Comparison of ENCODE assay signal across 22 mouse cellular contexts in genomic region chr12:99833476-99833875, GRCm38 (mm10). TPM values are rescaled to one million over a fixed set of nuclear protein-coding genes. Genes with fewer than 3 reads are reported as not detected.
DNase-seq lines count a peak whose midpoint lies in the region; ATAC-seq and TF ChIP-seq lines count a peak whose summit lies in the region.
"Had no signal": no experiment of that assay in that cellular context is flagged by ENCODE, and none has a peak within 500 bp of the region (broad histone marks: within the 10 kb centered on the region; RNA-seq: fewer than 3 reads in every experiment).

No protein-coding gene starts in this region.

- intact Hi-C loops in heart, postnatal 14 days (cut with DNase I) = loop anchor here (10.0 kb wide), 2 partner anchors 199 to 439 kb away; no protein-coding TSS in a partner anchor

- peak; percentile 34 for TF ChIP-seq CTCF in lung, postnatal 0 days (IDR thresholded peaks at IDR 0.05)

- no peak for ATAC-seq in lung, postnatal 0 days
- ATAC-seq in cerebellum, adult (ENCODE audit: insufficient number of reproducible peaks, low FRiP score, low TSS enrichment) = no peak
- ATAC-seq: forebrain, embryonic 13.5 days; hindbrain, embryonic 16.5 days; midbrain, embryonic 16.5 days had no signal

- no peaks in the 10 kb centered on the region for H3K9me3 ChIP-seq in lung, postnatal 0 days (ENCODE audit: low read length)
- H3K9me3 ChIP-seq: limb, embryonic 10.5 days had no signal

- TF ChIP-seq EP300 in lung, postnatal 0 days (IDR thresholded peaks at IDR 0.05) = no peak

- no peaks in the 10 kb centered on the region for H3K36me3 ChIP-seq in lung, postnatal 0 days (ENCODE audit: insufficient read depth, low read length)
- H3K36me3 ChIP-seq: heart, embryonic 12.5 days had no signal

- WGBS in lung, postnatal 0 days = 100% methylated on average over 1 of the region's 1 CpGs

- peak; percentile 17 for DNase-seq in heart, adult 11 months
- DNase-seq in heart, postnatal 14 days = no peak
- DNase-seq in lung, postnatal 0 days (ENCODE audit: low spot score) = no peak
- DNase-seq in lung, postnatal 14 days = no peak
- peak; percentile 25 for DNase-seq in ES-CJ7 (ENCODE audit: low read depth, low spot score)
- peak; percentile 41 for DNase-seq in naive thymus-derived CD4-positive, alpha-beta T cell, adult 2 months (ENCODE audit: low read depth)
- no peak for DNase-seq in layer of hippocampus, adult 9-10 months (ENCODE audit: low spot score)
- DNase-seq: cerebellum, postnatal 25 days; gastrocnemius, postnatal 36 days; heart, postnatal 36 days; kidney, adult 8-10 months; kidney, postnatal 4 days; lung, adult 2 months; right cerebral cortex, postnatal 25 days had no signal

- no peak overlapping the region for H3K27ac ChIP-seq in lung, postnatal 0 days (ENCODE audit: low read length)
- H3K27ac ChIP-seq: embryonic facial prominence, embryonic 10.5 days; forebrain, embryonic 13.5 days; limb, embryonic 10.5 days had no signal

- no peak overlapping the region for H3K4me3 ChIP-seq in lung, postnatal 0 days (ENCODE audit: low read depth, low read length)
- H3K4me3 ChIP-seq: embryonic facial prominence, embryonic 10.5 days; forebrain, embryonic 13.5 days; heart, embryonic 12.5 days; limb, embryonic 10.5 days had no signal

- H3K4me2 ChIP-seq in lung, postnatal 0 days (replicated peaks; ENCODE audit: low read depth, low read length) = no peak overlapping the region
- H3K4me2 ChIP-seq: forebrain, embryonic 13.5 days; heart, embryonic 12.5 days; liver, embryonic 11.5 days had no signal

- no peak overlapping the region for H3K9ac ChIP-seq in lung, postnatal 0 days (replicated peaks; ENCODE audit: low read depth)
- H3K9ac ChIP-seq: forebrain, embryonic 13.5 days; heart, embryonic 12.5 days had no signal

- no peaks in the 10 kb centered on the region for H3K27me3 ChIP-seq in lung, postnatal 0 days (replicated peaks; ENCODE audit: insufficient read depth, low read length)
- H3K27me3 ChIP-seq: forebrain, embryonic 13.5 days; heart, embryonic 12.5 days had no signal

- H3K4me1 ChIP-seq in lung, postnatal 0 days (ENCODE audit: insufficient read depth, low read depth, low read length) = no peaks in the 10 kb centered on the region
- H3K4me1 ChIP-seq: embryonic facial prominence, embryonic 10.5 days; heart, embryonic 12.5 days had no signal

RNA-seq across cellular contexts. Expression of gene Efcab11, which starts 50.8 kb away (rescaled TPM):
- under 1 TPM; 0.62 to 0.90 TPM for total RNA-seq in heart, postnatal 14 days (2021)
- 2.2 and 2.7 TPM in 2 replicates for polyA plus RNA-seq in lung, postnatal 0 days (2015; fragmentation: Nextera tagmentation; extraction: Ambion mirVana)
- total RNA-seq: gastrocnemius, postnatal 36 days; heart, postnatal 36 days had no signal

RNA-seq across cellular contexts. Expression of gene Tdp1, which starts 50.8 kb away (rescaled TPM):
- 10 to 100 TPM in 1 of 2 experiments, 1 to 10 TPM in 1; 9.7 to 11.8 TPM for total RNA-seq in heart, postnatal 14 days (2021)
- polyA plus RNA-seq in lung, postnatal 0 days (2015; fragmentation: Nextera tagmentation; extraction: Ambion mirVana) = 14.2 and 17.2 TPM in 2 replicates

Comparison
In these comparisons a context has a peak if more than half of its experiments do, and no peak if none do; other contexts are left out.
1. DNase-seq: peak in heart, adult 11 months (single experiment), ES-CJ7 (single experiment) and naive thymus-derived CD4-positive, alpha-beta T cell, adult 2 months (single experiment); none in heart, postnatal 14 days (0 of 2), lung, postnatal 0 days (single experiment), lung, postnatal 14 days (single experiment) and layer of hippocampus, adult 9-10 months (single experiment).